Mouse (Mus musculus): ENCODE results near the gene 2810021J22Rik. TPM values are rescaled to one million over a fixed set of nuclear protein-coding genes. Genes with fewer than 3 reads are reported as not detected.

The 2810021J22Rik gene
- polyA plus RNA-seq, 1 experiment from 2014 or later: 3.7 TPM

DNA sequence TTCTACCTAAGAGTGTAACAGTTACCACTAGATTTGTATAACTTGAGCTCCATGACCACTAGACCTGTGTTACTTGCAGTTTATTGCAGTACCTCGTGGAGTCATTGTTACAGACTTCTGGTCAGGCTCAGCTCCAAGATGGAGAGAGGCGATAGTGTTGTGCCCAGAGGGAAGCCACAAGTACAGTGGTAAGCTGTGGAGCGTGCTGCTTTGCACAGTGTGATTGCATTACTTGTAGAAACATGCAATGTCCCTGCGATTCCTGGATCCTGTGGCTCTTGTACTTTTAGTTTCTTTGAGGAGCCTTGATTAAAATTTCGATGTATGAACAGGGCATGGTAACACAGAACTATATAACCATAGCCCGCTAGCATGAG is 926 bp downstream of the 2810021J22Rik start:
- no peak for ATAC-seq (replicated peaks; ENCODE audit: extremely low read depth, insufficient read depth, low FRiP score)
- Histone ChIP-seq H3K4me3 (ENCODE audit: low read length) (peak overlapping the region; percentile 73), H3K4me2 (ENCODE audit: low read depth, low read length) (peak overlapping the region; percentile 90), H3K27ac (ENCODE audit: low read length) (no peak overlapping the region; the same call in 1 of the 2 replicates), H3K9ac (ENCODE audit: low read length) (peak overlapping the region; percentile 86), H3K27me3 (ENCODE audit: control insufficient read depth, insufficient read depth, low read length) (no peaks in the 10 kb centered on the region), H3K9me3 (replicated peaks; ENCODE audit: control insufficient read depth, low read length) (no peaks in the 10 kb centered on the region), H3K4me1 (ENCODE audit: control insufficient read depth, insufficient read depth, low read length) (peaks cover 9% of the 10 kb centered on the region), H3K36me3 (ENCODE audit: control insufficient read depth, insufficient read depth) (0 out of 2 replicates have a peak, but pooled peaks cover 2% of the 10 kb centered on the region)
- WGBS: 81% methylated on average over 6 of the region's 6 CpGs

DNA sequence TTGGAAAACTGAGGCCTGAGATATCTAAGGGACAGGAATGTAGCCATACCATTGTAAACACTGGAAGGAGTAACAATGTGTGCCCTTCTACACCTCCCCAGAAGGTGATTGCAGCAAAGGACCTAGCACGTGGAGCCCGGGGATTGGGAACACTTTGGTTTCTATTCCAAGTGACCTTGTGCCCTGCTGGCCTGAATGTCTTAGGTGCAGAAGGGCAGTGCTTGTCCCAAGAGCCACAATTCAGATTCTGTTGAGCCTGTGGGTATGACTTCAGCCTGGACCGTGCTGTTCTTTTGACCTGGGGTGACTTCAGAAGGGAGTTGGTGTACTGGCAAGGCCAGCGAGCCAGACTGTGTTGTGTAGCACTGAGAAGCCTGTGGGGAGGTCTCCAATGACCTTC is 3.9 kb downstream of the 2810021J22Rik start:
- Histone ChIP-seq H3K36me3 (ENCODE audit: control insufficient read depth, insufficient read depth) (0 out of 2 replicates have a peak, but pooled peaks cover 5% of the 10 kb centered on the region), H3K9me3 (replicated peaks; ENCODE audit: control insufficient read depth, low read length) (no peaks in the 10 kb centered on the region), H3K9ac (ENCODE audit: low read length) (no peak overlapping the region), H3K4me1 (ENCODE audit: control insufficient read depth, insufficient read depth, low read length) (peaks cover 9% of the 10 kb centered on the region), H3K27ac (ENCODE audit: low read length) (no peak overlapping the region), H3K27me3 (ENCODE audit: control insufficient read depth, insufficient read depth, low read length) (no peaks in the 10 kb centered on the region), H3K4me2 (ENCODE audit: low read depth, low read length) (no peak overlapping the region), H3K4me3 (ENCODE audit: low read length) (no peak overlapping the region)
- no peak for ATAC-seq (replicated peaks; ENCODE audit: extremely low read depth, insufficient read depth, low FRiP score)
- WGBS: 79% methylated on average over 4 of the region's 4 CpGs

DNA sequence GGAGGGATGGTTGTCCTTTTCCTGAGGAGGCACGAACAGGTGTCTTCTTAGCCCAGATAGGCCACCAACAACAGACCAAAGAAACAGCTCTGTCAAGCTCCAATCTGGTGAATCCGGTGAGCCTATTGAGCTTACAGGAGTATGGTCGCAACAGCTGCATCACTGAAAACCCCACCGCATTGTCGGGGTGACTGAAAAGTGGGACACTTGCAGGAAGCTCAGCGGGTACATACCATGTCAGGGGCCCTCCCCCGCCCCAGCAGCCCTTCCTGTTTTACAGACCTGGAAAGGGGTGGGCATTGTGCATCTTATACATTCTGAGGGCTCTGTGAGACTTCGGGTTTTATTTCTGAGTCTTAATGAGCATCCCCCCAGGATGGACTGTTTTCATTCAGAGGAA is 16.7 kb downstream of the 2810021J22Rik start:
- no peak for ATAC-seq (replicated peaks; ENCODE audit: extremely low read depth, insufficient read depth, low FRiP score)
- Histone ChIP-seq H3K27ac (ENCODE audit: low read length) (no peak overlapping the region), H3K4me1 (ENCODE audit: control insufficient read depth, insufficient read depth, low read length) (no peaks in the 10 kb centered on the region), H3K4me2 (ENCODE audit: low read depth, low read length) (no peak overlapping the region), H3K9me3 (replicated peaks; ENCODE audit: control insufficient read depth, low read length) (no peaks in the 10 kb centered on the region), H3K27me3 (ENCODE audit: control insufficient read depth, insufficient read depth, low read length) (no peaks in the 10 kb centered on the region), H3K9ac (ENCODE audit: low read length) (no peak overlapping the region), H3K36me3 (ENCODE audit: control insufficient read depth, insufficient read depth) (peaks cover 18% of the 10 kb centered on the region), H3K4me3 (ENCODE audit: low read length) (no peak overlapping the region)
- 77% methylated on average over 8 of the region's 8 CpGs for WGBS

DNA sequence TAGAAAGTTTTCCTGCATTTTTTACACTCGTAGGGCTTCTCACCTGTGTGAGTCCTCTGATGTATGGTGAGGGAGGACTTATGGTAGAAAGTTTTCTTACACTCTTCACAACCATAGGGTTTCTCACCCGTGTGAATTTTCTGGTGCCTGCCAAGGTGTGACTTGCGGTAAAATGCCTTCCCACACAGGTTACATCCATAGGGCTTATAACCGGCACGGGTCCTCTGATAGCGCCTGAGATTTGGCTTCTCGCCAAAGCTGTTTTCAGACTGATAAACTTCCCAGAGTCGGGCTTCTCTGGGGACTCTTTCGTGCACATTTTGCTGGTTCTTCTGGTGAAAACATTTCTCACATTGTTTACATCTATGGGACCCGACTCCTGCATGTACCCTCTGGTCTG is 23.5 kb downstream of the 2810021J22Rik start:
- H3K27ac ChIP-seq (ENCODE audit: low read length): no peak overlapping the region
- ATAC-seq (replicated peaks; ENCODE audit: extremely low read depth, insufficient read depth, low FRiP score): no peak
- peaks cover 31% of the 10 kb centered on the region for H3K36me3 ChIP-seq (ENCODE audit: control insufficient read depth, insufficient read depth)
- no peak overlapping the region for H3K4me2 ChIP-seq (ENCODE audit: low read depth, low read length)
- 73% methylated on average over 10 of the region's 10 CpGs for WGBS
- H3K9me3 ChIP-seq (replicated peaks; ENCODE audit: control insufficient read depth, low read length): no peaks in the 10 kb centered on the region
- no peaks in the 10 kb centered on the region for H3K4me1 ChIP-seq (ENCODE audit: control insufficient read depth, insufficient read depth, low read length)
- H3K27me3 ChIP-seq (ENCODE audit: control insufficient read depth, insufficient read depth, low read length): no peaks in the 10 kb centered on the region
- H3K4me3 ChIP-seq (ENCODE audit: low read length): no peak overlapping the region
- H3K9ac ChIP-seq (ENCODE audit: low read length): no peak overlapping the region

DNA sequence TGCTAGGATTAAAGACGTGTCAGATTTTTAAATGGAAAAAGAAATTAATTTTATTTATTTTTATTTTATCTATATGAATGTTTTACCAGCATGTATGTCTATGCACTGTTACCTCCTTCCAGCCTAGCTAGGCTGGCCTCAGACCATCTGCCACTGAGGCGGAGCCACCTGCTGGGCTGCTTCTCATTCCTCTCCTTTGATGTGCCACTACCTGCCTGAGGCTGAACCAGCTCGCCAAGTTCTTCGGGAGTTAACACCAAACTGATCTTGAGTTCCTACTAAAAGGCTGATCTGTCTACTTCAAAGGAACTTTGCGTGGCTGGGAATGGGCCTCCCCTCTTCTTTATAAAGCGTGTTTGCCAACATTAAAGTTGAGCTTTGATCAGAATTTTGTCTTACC is 27.4 kb downstream of the 2810021J22Rik start:
- H3K9ac ChIP-seq (ENCODE audit: low read length): no peak overlapping the region
- H3K27ac ChIP-seq (ENCODE audit: low read length): no peak overlapping the region
- peaks cover 39% of the 10 kb centered on the region for H3K36me3 ChIP-seq (ENCODE audit: control insufficient read depth, insufficient read depth)
- no peak for ATAC-seq (replicated peaks; ENCODE audit: extremely low read depth, insufficient read depth, low FRiP score)
- WGBS: 80% methylated on average over 6 of the region's 6 CpGs
- H3K27me3 ChIP-seq (ENCODE audit: control insufficient read depth, insufficient read depth, low read length): no peaks in the 10 kb centered on the region
- no peaks in the 10 kb centered on the region for H3K4me1 ChIP-seq (ENCODE audit: control insufficient read depth, insufficient read depth, low read length)
- no peaks in the 10 kb centered on the region for H3K9me3 ChIP-seq (replicated peaks; ENCODE audit: control insufficient read depth, low read length)
- H3K4me3 ChIP-seq (ENCODE audit: low read length): no peak overlapping the region
- H3K4me2 ChIP-seq (ENCODE audit: low read depth, low read length): no peak overlapping the region

DNA sequence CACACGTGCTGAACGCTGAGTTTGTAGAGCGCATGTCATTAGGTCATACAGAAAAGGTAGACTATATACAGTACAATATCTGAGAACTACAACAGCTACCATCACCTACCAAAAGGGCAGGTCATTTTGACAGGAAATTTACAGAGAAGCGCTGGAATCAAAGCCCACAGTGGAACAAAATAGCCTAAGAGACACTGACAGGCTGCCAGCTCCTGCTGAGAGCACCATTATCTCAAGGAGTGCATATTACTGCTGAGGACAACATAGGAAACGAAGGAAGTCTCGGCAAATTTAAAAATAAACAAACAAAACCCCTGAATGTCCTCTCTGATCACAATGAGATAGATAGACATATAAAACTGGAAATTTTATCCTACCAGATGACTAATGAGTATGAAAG is 30.5 kb downstream of the 2810021J22Rik start:
- Histone ChIP-seq H3K27me3 (ENCODE audit: control insufficient read depth, insufficient read depth, low read length) (no peaks in the 10 kb centered on the region), H3K4me2 (ENCODE audit: low read depth, low read length) (no peak overlapping the region), H3K4me1 (ENCODE audit: control insufficient read depth, insufficient read depth, low read length) (no peaks in the 10 kb centered on the region; the same call in 1 of the 2 replicates), H3K36me3 (ENCODE audit: control insufficient read depth, insufficient read depth) (peaks cover 34% of the 10 kb centered on the region), H3K4me3 (ENCODE audit: low read length) (no peak overlapping the region), H3K9ac (ENCODE audit: low read length) (no peak overlapping the region), H3K27ac (ENCODE audit: low read length) (no peak overlapping the region), H3K9me3 (replicated peaks; ENCODE audit: control insufficient read depth, low read length) (no peaks in the 10 kb centered on the region)
- 83% methylated on average over 6 of the region's 6 CpGs for WGBS
- ATAC-seq (replicated peaks; ENCODE audit: extremely low read depth, insufficient read depth, low FRiP score): no peak

DNA sequence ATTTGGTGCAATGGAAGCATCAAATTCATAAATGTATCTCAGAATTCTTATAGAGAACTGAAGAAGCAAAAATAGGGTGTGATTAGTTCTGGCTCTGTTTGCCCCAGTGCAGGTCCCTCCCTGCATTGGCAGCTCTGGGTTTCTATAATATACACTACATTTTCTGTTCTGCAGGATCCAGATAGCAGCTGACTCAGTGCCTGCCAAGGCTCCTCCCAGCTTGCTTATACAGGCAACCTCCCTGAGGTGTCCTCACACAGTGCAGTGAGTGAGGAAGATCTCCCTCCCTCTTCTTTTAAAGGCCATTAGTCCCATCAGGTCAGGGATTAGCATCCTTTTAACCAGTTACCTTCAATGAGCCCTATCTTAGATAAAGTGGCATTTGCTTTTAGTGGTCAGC is 34.1 kb downstream of the 2810021J22Rik start:
- no peak overlapping the region for H3K4me2 ChIP-seq (ENCODE audit: low read depth, low read length)
- H3K9ac ChIP-seq (ENCODE audit: low read length): no peak overlapping the region
- peaks cover 24% of the 10 kb centered on the region for H3K36me3 ChIP-seq (ENCODE audit: control insufficient read depth, insufficient read depth)
- H3K27ac ChIP-seq (ENCODE audit: low read length): no peak overlapping the region
- no peak for ATAC-seq (replicated peaks; ENCODE audit: extremely low read depth, insufficient read depth, low FRiP score)
- H3K4me3 ChIP-seq (ENCODE audit: low read length): no peak overlapping the region
- peaks cover 8% of the 10 kb centered on the region for H3K4me1 ChIP-seq (ENCODE audit: control insufficient read depth, insufficient read depth, low read length)
- H3K27me3 ChIP-seq (ENCODE audit: control insufficient read depth, insufficient read depth, low read length): no peaks in the 10 kb centered on the region
- no peaks in the 10 kb centered on the region for H3K9me3 ChIP-seq (replicated peaks; ENCODE audit: control insufficient read depth, low read length)

DNA sequence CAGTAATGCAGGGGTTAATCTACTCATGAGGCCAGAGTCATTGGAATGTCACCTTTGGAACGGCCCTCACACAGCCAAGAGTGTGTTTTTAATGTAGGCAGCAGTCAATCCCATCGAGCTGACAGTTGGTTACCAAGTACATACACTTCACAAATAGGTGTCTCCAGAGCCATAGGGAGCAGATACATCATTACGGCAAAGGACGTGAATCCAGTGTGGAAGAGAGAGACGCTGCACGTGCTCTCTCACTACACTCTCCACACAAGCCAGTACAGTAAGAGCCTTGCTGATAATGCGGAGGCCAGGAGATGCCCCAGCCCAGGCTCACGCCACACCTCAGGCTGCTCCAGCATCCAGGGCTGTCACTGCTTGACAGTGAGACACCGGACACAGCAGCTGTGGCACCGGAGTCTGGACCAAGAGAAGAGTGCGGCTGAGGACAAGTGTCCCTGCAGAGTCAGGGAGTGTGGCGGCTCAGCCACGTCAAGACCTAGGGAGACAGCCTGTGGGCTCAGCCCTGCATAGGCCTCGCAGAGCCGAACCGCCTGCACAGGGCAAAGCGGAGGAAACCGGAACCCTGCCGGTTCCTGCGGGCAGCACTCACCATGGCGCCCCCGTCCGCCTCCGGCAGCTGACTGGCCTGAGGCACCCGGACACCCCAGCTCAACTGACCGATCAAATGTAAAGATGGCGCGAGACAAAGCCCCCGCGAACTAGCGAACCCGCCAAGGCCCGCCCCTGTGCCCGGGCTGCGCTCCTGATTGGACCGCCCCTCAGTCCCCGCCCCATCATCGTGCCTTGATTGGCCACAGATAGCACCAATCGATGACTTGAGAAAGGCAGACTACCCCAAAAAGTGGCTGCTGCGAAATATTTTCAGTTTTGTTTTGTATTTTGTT is 36.7 kb downstream of the 2810021J22Rik start, which contains the start of gene Zfp39:
Zfp39 (minus strand) TSS at position 715 of the 899 bp plus-strand sequence.
- Histone ChIP-seq H3K9me3 (replicated peaks; ENCODE audit: control insufficient read depth, low read length) (no peaks in the 10 kb centered on the region), H3K4me1 (ENCODE audit: control insufficient read depth, insufficient read depth, low read length) (peaks cover 8% of the 10 kb centered on the region), H3K27me3 (ENCODE audit: control insufficient read depth, insufficient read depth, low read length) (no peaks in the 10 kb centered on the region), H3K4me3 (ENCODE audit: low read length) (peak within 1 kb of the TSS; percentile 87), H3K27ac (ENCODE audit: low read length) (peak within 1 kb of the TSS; percentile 94), H3K9ac (ENCODE audit: low read length) (peak within 1 kb of the TSS; percentile 90), H3K36me3 (ENCODE audit: control insufficient read depth, insufficient read depth) (peaks cover 15% of the 10 kb centered on the region), H3K4me2 (ENCODE audit: low read depth, low read length) (peak within 1 kb of the TSS; percentile 95)
- under 1% methylated on average over 38 of the region's 40 CpGs for WGBS
- ATAC-seq (replicated peaks; ENCODE audit: extremely low read depth, insufficient read depth, low FRiP score): peak; percentile 98

DNA sequence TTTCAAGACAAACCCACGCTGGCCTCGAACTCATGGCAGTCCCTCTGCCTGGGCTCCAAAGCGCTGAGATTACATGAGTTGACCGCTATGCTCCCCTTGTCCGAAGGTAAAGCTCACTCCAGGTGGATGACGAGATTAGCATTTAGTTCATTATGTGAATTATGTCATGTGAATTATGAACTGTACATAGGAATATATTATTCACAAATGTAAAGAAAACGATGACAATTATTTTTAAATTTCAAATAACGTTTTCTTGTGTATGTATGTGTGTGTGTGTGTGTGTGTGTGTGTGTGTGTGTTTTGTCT is 37.3 kb downstream of the 2810021J22Rik start:
- no peaks in the 10 kb centered on the region for H3K27me3 ChIP-seq (ENCODE audit: control insufficient read depth, insufficient read depth, low read length)
- peak overlapping the region; percentile 95 for H3K4me2 ChIP-seq (ENCODE audit: low read depth, low read length)
- peak overlapping the region; percentile 87 for H3K4me3 ChIP-seq (ENCODE audit: low read length)
- peak; percentile 15; the same call in 1 of the 2 replicates for ATAC-seq (replicated peaks; ENCODE audit: extremely low read depth, insufficient read depth, low FRiP score)
- H3K9me3 ChIP-seq (replicated peaks; ENCODE audit: control insufficient read depth, low read length): no peaks in the 10 kb centered on the region
- peak overlapping the region; percentile 63; the same call in 1 of the 2 replicates for H3K27ac ChIP-seq (ENCODE audit: low read length)
- H3K9ac ChIP-seq (ENCODE audit: low read length): peak overlapping the region; percentile 90
- peaks cover 8% of the 10 kb centered on the region for H3K4me1 ChIP-seq (ENCODE audit: control insufficient read depth, insufficient read depth, low read length)
- 4% methylated on average over 8 of the region's 8 CpGs for WGBS
- peaks cover 14% of the 10 kb centered on the region for H3K36me3 ChIP-seq (ENCODE audit: control insufficient read depth, insufficient read depth)
